Mouse (Mus musculus) hindbrain, embryonic 11.5 days (tissue): ENCODE measurements around the gene Pon1. TPM values are rescaled to one million over a fixed set of nuclear protein-coding genes. Genes with fewer than 3 reads are reported as not detected.

Source experiments
- ATAC-seq: fragments of 200-750 bp; cut with Nextera tagmentation; 2 replicates; pipeline ENCODE4 v1.8.0; 2017; ENCODE audit warnings: mild to moderate bottlenecking, moderate TSS enrichment, moderate library complexity; ENCODE audit not compliant: low FRiP score
- DNase-seq: peaks from one replicate; pipeline ENCODE4 v3.0.0-alpha.2; 2015; ENCODE audit warnings: low spot score
- H3K27ac ChIP-seq: fragments of 300-500 bp; sonication (generic); 2 replicates; pipeline ENCODE4 v1.5.1; 2014; ENCODE audit warnings: mild to moderate bottlenecking, low read depth, low read length
- H3K27me3 ChIP-seq: fragments of 300-500 bp; sonication (generic); 2 replicates; pipeline ENCODE4 v1.6.1; 2014; ENCODE audit warnings: mild to moderate bottlenecking, low read length, moderate library complexity, mixed read lengths; ENCODE audit not compliant: control insufficient read depth, insufficient read depth
- H3K36me3 ChIP-seq: fragments of 300-500 bp; sonication (generic); 2 replicates; pipeline ENCODE4 v1.6.1; 2014; ENCODE audit warnings: mild to moderate bottlenecking, low read length, moderate library complexity, mixed read lengths; ENCODE audit not compliant: control insufficient read depth, insufficient read depth
- H3K4me1 ChIP-seq: fragments of 300-500 bp; sonication (generic); replicated peaks from 2 replicates; pipeline ENCODE4 v1.6.1; 2014; ENCODE audit warnings: low read length, mixed read lengths; ENCODE audit not compliant: control insufficient read depth, insufficient read depth
- H3K4me2 ChIP-seq: fragments of 300-500 bp; sonication (generic); replicated peaks from 2 replicates; pipeline ENCODE4 v1.6.1; 2014; ENCODE audit warnings: mild to moderate bottlenecking, low read depth, low read length
- H3K4me3 ChIP-seq: fragments of 300-500 bp; sonication (generic); 2 replicates; pipeline ENCODE4 v1.5.1; 2014; ENCODE audit warnings: low read depth, low read length
- H3K9ac ChIP-seq: fragments of 300-500 bp; sonication (generic); 2 replicates; pipeline ENCODE4 v1.6.1; 2014; ENCODE audit warnings: low read depth, low read length
- H3K9me3 ChIP-seq: fragments of 300-500 bp; sonication (generic); 2 replicates; pipeline ENCODE4 v1.6.1; 2016; ENCODE audit warnings: low read length; ENCODE audit not compliant: control insufficient read depth
- WGBS: fragments of 180-500 bp; shearing (Covaris S2); extraction: QIAGEN DNeasy Blood & Tissue Kit; methylation state at CpG from one replicate; pipeline ENCODE4 v1.1.7; 2014; 5-methylcytosine and 5-hydroxymethylcytosine counted together
- polyA plus RNA-seq: library from polyadenylated mRNA; unstranded; fragments of >200 nt; fragmentation: Nextera tagmentation; extraction: Ambion mirVana; gene quantifications from 2 replicates; pipeline ENCODE4 v1.2.1, GENCODE M21; 2014

The Pon1 gene
- polyA plus RNA-seq, 1 experiment from 2014 or later, result 0.22 TPM

- no peak overlapping the region for H3K27ac ChIP-seq
- H3K27me3 ChIP-seq, result no peaks in the 10 kb centered on the region
- H3K9me3 ChIP-seq, result no peaks in the 10 kb centered on the region
- no peaks in the 10 kb centered on the region for H3K4me1 ChIP-seq
- H3K36me3 ChIP-seq, result no peaks in the 10 kb centered on the region
- ATAC-seq (no peak), DNase-seq (no peak)
- no peak overlapping the region for H3K4me2 ChIP-seq
- no peak overlapping the region for H3K4me3 ChIP-seq
- 90% methylated on average over 5 of the region's 5 CpGs for WGBS
- H3K9ac ChIP-seq, result no peak overlapping the region
Observed at GRCm38 (mm10) chr6:5188036-5188435, 5.7 kb downstream of the Pon1 start.

- Histone ChIP-seq H3K4me1 (no peaks in the 10 kb centered on the region), H3K36me3 (no peaks in the 10 kb centered on the region), H3K27me3 (no peaks in the 10 kb centered on the region), H3K9ac (no peak overlapping the region), H3K4me3 (no peak overlapping the region), H3K9me3 (no peaks in the 10 kb centered on the region), H3K27ac (no peak overlapping the region), H3K4me2 (no peak overlapping the region)
- no peak for ATAC-seq
- WGBS, result 84% methylated on average over 6 of the region's 6 CpGs
- DNase-seq, result no peak
Observed at GRCm38 (mm10) chr6:5187586-5187985, 6.2 kb downstream of the Pon1 start.

GRCm38 (mm10) chr6:5186229-5186950, 7.4 kb downstream of the Pon1 start:
- H3K27ac ChIP-seq, result no peak overlapping the region
- no peak for ATAC-seq
- 82% methylated on average over 7 of the region's 7 CpGs for WGBS
- no peak for DNase-seq
- no peak overlapping the region for H3K9ac ChIP-seq
- no peak overlapping the region for H3K4me2 ChIP-seq
- H3K9me3 ChIP-seq, result no peaks in the 10 kb centered on the region
- H3K27me3 ChIP-seq, result no peaks in the 10 kb centered on the region
- no peaks in the 10 kb centered on the region for H3K4me1 ChIP-seq
- no peak overlapping the region for H3K4me3 ChIP-seq
- no peaks in the 10 kb centered on the region for H3K36me3 ChIP-seq

- Histone ChIP-seq H3K9ac (no peak overlapping the region), H3K9me3 (no peaks in the 10 kb centered on the region), H3K36me3 (no peaks in the 10 kb centered on the region), H3K4me2 (no peak overlapping the region), H3K27me3 (no peaks in the 10 kb centered on the region), H3K27ac (no peak overlapping the region), H3K4me1 (no peaks in the 10 kb centered on the region), H3K4me3 (no peak overlapping the region)
- 85% methylated on average over 5 of the region's 5 CpGs for WGBS
- DNase-seq (no peak), ATAC-seq (no peak)
Observed at GRCm38 (mm10) chr6:5180645-5181044, 13.1 kb downstream of the Pon1 start.

- no peaks in the 10 kb centered on the region for H3K9me3 ChIP-seq
- DNase-seq (no peak), ATAC-seq (no peak)
- no peak overlapping the region for H3K4me3 ChIP-seq
- no peak overlapping the region for H3K4me2 ChIP-seq
- H3K27ac ChIP-seq, result no peak overlapping the region
- no peaks in the 10 kb centered on the region for H3K4me1 ChIP-seq
- 87% methylated on average over 6 of the region's 6 CpGs for WGBS
- no peak overlapping the region for H3K9ac ChIP-seq
- no peaks in the 10 kb centered on the region for H3K36me3 ChIP-seq
- no peaks in the 10 kb centered on the region for H3K27me3 ChIP-seq
Observed at GRCm38 (mm10) chr6:5179189-5179588, 14.6 kb downstream of the Pon1 start.

- Histone ChIP-seq H3K4me1 (no peaks in the 10 kb centered on the region), H3K36me3 (no peaks in the 10 kb centered on the region), H3K4me2 (peak overlapping the region; percentile 28), H3K4me3 (no peak overlapping the region), H3K27me3 (no peaks in the 10 kb centered on the region), H3K27ac (no peak overlapping the region), H3K9me3 (no peaks in the 10 kb centered on the region), H3K9ac (0 out of 2 replicates have a peak overlapping the region, but pooled peaks have one; percentile 7)
- WGBS, result 44% methylated on average over 19 of the region's 19 CpGs
- ATAC-seq, result peak; percentile 78
- peak; percentile 35 for DNase-seq
Observed at GRCm38 (mm10) chr6:5177967-5178891, 15.5 kb downstream of the Pon1 start.

- H3K4me1 ChIP-seq, result no peaks in the 10 kb centered on the region
- 88% methylated on average over 10 of the region's 10 CpGs for WGBS
- H3K36me3 ChIP-seq, result no peaks in the 10 kb centered on the region
- no peak for ATAC-seq
- no peaks in the 10 kb centered on the region for H3K27me3 ChIP-seq
- H3K4me2 ChIP-seq, result no peak overlapping the region
- no peak overlapping the region for H3K27ac ChIP-seq
- DNase-seq, result no peak
- H3K4me3 ChIP-seq, result no peak overlapping the region
- H3K9me3 ChIP-seq, result no peaks in the 10 kb centered on the region
- no peak overlapping the region for H3K9ac ChIP-seq
Observed at GRCm38 (mm10) chr6:5174179-5174812, 19.4 kb downstream of the Pon1 start.

- no peak for ATAC-seq
- 80% methylated on average over 9 of the region's 9 CpGs for WGBS
Observed at GRCm38 (mm10) chr6:5172571-5172970, 21.2 kb downstream of the Pon1 start.

More at GRCm38 (mm10) chr6:5172571-5172970, 21.2 kb downstream of the Pon1 start:
- DNase-seq, result no peak
- Histone ChIP-seq H3K4me1 (no peaks in the 10 kb centered on the region), H3K27me3 (no peaks in the 10 kb centered on the region), H3K4me3 (no peak overlapping the region), H3K36me3 (no peaks in the 10 kb centered on the region), H3K4me2 (no peak overlapping the region), H3K9me3 (no peaks in the 10 kb centered on the region), H3K27ac (no peak overlapping the region), H3K9ac (no peak overlapping the region)
